Mouse (Mus musculus): ENCODE measurements around the gene Ddx60.
"Not testable (repeated sequence)": the region's sequence is repeated elsewhere in the genome, so short reads cannot be mapped to it uniquely, and the experiment has no call there.

Ddx60 gene

DNA sequence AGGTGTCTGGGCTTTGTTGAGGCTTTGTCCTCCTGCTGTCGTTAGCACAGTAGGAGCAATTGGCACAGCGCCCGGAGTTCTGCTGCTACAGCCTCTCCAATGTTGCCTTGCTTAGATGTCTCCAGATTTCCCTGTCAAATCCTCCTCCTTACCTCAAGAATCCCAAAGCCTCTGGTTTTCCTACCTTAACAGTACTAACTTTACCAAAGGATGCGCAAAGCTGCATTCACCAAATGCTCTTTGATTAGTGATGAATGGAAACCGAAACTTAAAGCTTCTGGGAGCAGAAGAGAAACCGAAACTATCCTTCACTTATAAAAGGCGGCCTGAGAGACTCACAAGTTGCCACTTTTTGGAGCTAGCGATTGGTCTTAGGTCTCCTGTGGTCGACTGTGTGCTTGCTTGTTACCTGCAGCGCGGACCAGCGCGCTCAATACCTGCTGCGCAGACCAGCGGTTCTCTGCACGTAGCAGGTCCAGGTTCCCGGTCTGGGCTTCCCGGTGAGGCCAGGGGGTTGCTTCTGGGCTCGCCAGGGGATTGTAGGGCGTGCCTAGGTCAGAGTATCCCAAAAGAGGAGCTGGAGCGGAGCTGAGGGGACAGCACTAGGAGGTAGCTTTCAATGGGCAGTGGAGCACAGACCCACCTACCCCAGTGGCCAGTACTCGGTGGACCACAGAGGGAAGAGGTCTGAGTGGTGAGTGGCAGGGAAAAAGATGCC, at the start of gene Ddx60:
Ddx60 (plus strand) TSS at position 311 of the 718 bp plus-strand sequence.
- DNase-seq (ENCODE audit: low spot score in 2 of 2), result peak; percentile 71 to 78

DNA sequence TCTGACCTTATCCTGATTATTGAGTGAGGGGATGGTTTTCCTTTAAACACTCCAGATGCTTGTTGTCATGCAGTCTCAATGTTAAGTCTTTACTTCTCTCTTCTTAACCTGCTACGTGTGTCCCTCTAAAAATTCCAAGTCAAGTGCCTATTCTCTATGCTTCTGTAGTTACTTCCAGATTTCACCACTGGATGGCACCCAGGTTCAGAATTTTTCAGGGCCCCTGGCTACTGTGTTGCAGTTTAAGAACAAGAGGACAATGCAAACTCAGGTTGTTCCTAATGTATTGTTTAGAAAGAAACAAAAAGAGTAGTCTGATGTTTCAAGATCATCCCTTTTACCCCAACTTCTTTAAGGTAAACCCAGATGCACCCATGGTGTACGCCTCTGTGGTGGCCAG, 33.8 kb upstream of the Ddx60 start:
- peak; percentile 47 to 76 for DNase-seq (ENCODE audit: low spot score in 2 of 2)

DNA sequence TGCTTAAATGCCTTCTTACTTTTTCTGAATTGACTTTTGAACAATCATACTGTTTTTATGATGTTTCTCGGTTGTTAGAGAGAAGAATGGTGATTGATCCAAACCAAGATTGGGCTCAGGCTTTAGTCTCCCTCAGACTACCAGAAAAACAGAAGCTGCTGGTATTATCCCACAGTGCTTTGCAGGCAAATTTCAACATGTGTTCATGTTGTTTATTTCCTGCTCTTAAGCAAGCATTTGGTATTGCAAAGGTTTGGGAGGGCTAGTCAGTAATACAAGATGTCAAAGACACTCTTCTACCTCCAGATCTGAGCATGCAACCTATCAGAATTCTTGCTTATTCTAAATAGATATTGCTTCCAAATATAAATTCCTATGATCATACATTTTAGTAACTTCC, 31.1 kb upstream of the Ddx60 start:
- DNase-seq (ENCODE audit: low spot score in 2 of 2), result no peak

DNA sequence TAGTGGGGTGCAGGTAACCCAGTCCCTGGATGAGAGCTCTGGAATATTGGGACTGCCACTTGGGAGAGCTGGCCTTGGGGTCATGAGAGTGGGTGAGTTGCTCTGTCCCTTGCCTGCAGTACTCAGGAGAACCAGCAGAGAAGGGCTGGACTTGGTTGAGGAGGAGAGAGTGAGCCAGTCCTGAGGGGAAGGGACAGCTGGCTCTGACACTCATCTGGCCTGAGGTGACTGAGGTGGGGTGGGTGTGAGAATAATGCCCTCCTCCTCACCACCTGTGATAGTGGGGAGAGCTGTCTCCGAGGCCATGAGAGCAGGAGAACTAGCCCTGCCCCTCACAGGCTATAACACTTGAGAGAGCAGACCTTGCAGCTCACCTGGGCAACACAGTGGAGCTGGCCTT, 30.5 kb upstream of the Ddx60 start:
- no peak for DNase-seq (ENCODE audit: low spot score in 2 of 2)

DNA sequence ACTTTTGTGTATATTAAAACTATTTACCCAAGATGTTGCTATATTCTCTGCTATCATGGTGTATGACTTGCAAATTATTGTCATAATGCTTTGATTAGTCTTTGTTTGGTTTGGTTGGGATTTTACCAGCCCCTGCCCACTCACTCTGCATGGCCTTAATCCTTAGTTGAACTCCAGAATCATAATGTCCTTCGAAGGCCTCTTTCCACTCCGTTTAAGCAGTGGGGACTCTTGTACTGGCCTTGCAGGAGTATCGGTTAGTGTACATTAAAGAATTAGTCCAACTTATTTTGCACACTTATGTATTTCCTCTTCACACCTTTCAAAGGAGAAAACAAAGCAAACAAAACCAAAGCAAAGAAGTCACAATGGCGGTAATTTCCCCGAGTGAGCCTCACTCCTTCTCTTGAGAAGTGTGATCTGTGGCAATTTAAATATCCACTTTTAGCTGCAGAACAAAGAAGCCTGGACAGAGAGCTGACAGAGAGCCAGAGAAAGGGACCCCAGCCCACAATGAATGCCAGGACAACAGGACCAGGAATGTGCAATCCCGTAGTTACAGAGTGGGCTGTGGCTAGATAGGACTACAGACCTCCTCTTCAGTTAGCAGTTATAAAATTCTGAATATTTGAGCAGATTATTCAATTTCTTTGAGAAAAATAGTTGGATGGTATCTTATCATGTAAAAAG, 26.7 kb upstream of the Ddx60 start:
- DNase-seq (ENCODE audit: low spot score in 2 of 2), result no peak

DNA sequence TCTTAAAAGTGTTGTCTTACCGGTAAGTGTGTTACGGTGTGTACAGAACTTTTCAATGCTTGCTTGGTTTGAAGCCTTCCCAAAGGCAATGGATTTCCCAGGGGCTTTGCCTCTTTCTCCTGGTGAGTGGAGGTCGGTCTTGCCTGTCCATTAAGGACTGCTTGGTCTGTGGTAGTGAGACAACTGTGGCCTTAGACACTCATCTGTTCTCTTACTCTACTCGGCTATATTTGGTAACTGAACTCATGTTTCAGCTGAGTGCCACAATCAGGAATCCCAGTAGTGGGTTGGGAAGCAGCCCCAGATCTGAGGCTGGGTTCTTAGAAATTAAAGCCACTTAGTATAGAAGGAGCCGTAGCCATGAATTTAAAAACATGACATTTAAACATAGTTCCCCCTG, 25.4 kb upstream of the Ddx60 start, which contains the start of gene Palld:
Palld (minus strand) TSS at position 170 of the 400 bp plus-strand sequence.
- DNase-seq (ENCODE audit: low spot score in 2 of 2), result no peak

DNA sequence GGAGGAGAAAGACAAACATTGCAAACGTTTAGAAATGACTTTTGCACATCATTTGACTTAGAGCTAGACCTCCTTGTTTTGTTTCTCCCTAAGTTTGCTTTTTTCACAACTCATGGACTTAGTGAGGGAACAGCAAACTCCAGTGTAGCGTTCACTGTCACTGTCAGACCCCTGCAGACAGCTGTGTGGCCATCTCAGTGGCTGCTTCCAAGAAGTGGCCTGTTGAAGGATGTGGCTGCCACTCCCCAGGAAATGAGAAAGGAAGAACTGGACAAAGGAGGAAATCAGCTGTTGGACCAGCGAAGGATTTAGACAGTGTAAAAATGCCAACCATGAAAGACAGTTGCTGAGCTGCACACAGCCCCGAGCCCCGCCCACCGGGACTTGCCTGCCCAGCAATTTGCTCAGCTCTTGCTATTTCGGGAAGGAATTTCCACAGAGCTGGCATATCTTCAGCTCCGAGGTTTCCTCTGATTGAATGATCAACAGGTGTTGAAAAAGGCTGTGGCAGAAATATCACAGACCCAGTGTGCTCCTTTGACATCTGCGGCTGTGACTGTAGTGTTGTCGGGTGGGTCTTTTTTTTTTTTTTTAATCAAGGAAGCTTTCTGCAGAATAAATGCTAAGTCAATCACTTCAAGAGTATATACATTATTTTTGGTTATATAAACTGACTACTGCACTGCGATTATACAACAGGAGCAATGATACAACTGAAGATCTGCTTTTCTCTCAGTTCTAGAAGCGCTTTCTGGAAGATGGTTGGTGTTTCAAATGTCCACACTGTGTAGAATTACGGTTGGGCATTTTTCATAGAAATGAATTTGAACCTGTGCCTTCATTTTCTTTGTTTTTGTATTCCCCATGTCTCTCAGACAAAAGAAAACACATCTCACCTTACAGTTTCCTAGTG, 19.3 kb upstream of the Ddx60 start:
- DNase-seq (ENCODE audit: low spot score in 2 of 2), result peak; percentile 30 to 33

DNA sequence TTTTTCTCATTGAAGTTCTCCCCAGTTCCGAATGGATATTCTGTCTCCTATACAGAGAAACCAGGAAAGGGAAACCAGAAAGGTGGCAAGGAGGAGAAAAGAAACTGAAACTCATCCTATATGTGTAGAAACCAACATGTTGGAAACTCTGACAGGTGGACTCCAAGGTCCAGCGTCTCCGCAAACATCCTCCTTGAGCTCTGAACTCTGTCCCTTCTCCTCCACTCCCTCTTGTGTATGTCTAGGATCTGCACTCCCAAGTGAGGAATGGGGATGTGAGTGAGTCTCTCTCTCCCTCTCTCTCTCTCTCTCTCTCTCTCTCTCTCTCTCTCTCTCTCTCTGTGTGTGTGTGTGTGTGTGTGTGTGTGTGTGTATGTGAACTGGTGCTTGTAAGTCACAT, 18.6 kb upstream of the Ddx60 start:
- no peak for DNase-seq (ENCODE audit: low spot score in 2 of 2)

DNA sequence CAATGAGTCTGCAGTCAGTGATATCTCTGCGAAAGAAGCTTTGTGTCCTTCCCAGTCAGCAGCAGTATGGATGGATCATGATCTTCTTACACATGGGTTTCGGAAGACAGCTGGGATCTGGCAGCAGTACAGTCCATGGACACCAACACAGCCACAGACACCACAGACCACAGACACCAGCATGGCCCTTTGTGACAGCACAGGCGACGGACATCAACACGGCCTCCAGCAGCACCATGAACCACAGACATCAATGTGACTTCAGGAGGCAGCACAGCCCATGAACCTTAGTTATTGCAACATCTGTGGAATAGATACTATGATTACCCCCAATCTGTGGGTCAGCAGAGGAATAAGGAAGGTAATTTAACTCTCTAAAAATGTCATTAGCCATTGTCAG, 15.1 kb upstream of the Ddx60 start:
- no peak for DNase-seq (ENCODE audit: low spot score in 2 of 2)

DNA sequence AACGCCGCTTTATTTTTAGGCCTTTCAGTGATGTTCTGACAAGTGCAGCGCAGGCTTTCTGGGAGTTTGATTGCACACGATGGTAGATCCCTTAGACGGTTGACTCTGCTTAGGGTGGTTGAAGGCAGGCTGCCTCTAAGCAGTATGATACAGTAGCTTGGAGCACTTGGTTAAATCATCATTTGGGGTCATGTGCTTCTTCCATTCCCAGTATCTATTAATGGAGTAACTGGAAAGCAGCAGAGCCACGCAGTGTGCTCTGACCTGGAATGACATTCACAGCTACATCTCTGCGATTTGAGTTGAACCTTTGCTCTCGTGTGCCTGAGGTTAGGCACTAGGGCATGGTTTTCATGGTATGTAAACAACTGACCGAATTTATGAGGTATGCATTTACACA, 13.9 kb upstream of the Ddx60 start:
- no peak for DNase-seq (ENCODE audit: low spot score in 2 of 2)

DNA sequence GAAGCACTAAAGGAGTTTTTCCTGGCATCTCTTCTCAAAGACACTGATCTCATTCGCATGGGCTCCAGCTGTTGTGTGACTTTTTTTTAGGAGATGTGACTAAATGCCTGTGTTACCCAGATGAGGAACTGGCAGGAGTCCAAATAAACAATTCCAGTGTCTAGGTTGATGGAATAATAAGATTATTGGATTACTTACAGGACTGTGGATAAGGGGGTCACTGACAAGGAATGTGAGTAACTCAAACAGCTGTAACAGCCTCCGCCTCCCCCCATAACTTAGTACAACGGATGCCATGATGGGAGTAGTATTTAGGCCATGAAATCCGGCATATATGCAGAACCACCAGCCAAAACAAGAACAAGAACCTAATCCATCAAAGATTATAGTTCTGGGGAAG, 10.6 kb upstream of the Ddx60 start:
- DNase-seq (ENCODE audit: low spot score in 2 of 2), result no peak

DNA sequence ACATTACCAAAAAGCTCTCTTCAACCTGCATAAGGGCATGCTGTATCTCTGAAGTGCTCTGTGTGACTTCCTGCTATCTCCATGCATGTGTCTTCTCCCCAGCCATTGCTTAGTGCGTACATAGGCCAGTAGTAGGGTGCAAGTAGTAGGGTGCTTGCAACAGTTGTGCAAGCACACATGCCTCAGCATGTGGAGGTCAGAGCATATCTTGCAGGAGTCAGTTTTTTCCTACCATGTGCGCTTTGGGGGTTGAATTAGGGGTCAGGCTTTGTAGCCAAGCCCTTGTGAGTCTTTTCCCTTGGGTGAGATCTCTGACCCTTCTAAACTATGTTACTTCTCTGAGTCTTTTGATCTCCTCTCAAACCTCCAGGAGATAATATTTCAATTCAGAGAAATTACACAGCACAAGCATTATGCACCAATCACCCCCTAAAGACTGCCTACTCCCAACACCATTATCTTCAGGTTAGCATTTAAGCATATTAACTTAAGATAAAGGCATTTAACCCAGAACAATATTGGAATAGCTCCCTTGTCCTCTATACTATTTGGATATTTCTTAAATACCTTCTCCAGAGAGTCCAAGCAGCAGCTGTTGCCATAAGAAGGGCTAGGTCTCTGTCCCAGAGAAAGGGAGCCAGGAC, 8.6 kb upstream of the Ddx60 start:
- no peak for DNase-seq (ENCODE audit: low spot score in 2 of 2)

DNA sequence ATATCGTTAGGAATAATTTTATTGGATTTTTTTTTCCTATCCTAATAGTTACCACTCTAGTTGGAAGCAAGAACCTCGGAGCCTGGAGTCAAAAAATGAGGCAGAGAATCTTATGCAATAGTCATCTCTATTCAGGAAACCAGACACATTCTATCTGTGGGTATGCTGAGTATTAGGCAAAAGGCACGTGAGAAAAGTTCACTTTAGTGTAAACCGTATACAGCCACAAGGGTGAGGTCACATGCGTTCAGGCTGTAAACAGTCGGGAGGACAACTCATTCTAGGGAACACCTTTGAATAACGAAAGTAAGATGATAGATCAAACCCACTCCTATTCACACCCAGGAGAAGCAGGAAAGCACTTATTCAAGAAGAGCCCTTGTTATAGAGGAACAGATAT, 7.5 kb upstream of the Ddx60 start:
- no peak for DNase-seq (ENCODE audit: low spot score in 2 of 2)

DNA sequence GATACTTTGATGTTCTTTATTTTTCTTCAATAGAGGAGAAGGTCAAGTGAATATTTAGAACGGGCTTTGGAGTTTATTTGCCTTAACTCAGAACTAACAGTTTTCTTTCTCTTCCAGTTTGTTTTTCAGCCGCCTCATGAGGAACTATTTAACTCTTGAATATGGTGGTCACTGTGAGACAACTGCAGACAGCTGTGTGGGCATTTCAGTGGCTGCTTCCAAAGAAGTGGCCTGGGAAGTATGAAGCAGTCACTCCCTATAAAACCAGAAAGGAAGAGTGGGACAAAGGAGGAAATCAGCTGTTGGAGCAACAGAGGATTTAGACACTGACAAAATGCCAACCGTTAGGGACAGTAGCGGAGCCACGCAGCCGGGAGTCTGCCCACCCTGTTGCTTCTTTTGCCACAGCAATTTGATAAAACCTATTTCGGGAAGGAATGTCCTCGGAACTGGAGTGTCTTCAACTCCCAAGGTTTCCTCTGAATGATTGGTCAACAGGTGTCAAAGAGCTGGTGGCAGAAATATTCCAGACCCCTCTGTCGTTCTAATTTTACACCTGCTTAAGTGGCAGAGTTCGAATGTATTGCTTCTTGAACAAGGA, 6.3 kb upstream of the Ddx60 start:
- no peak for DNase-seq (ENCODE audit: low spot score in 2 of 2)

DNA sequence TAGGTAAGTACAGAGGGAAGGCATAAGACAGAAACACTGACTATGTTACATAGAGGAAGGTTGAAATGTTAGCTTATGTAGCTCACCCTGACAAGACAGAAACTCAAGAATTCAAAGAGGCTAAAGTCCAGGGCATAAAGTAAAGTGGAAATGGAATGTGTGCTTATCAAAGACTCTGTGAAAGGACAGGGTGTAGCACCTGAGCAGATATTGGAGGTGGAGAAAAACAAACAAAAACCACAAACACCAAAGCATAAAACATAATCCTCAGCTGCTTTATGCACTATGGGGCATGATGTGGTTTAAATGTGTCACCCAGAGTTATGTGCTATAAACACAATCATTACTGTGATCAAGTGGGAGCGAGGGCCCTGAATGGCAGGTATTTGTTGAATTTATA, 3.4 kb upstream of the Ddx60 start:
- DNase-seq (ENCODE audit: low spot score in 2 of 2), result no peak

DNA sequence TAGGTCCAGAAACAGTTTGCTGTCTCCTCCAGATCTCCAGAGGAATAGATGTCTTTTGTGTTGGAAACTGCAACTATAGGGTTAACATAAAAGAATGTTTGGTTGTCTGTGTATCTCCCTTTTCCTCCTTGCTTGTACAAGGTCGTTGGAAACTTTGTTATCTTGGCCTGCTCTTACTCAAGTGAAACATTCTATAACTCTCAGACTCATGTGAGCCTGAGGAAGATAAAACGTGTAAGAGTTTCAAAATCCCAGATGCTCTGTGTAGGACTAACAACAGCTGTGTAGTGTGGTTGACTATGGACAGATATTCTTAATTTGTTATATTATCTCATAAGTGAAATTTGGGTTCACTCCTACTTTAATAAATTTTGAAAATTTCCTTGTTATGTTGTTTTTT, 5.4 kb downstream of the Ddx60 start:
- DNase-seq (ENCODE audit: low spot score in 2 of 2), result no peak

DNA sequence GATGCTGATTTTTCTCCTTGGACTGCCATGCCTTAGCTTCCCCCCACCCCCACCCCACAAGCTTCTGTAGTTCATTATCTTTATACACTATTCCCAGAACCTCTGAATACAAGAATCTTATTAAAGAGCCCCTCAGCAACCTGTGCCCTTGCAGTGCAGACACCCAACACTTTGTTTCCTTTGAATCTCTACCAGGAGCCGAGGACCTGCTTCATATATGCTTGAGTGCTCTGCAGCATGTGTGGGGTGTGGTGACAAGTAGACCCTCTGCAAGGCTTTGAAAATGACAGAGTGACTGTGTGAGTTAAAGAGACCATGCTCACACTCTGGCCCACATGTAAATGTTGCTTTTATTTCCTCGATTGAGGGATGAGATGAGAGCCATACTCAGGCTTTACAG, 9.7 kb downstream of the Ddx60 start:
- DNase-seq (ENCODE audit: low spot score in 2 of 2), result no peak

DNA sequence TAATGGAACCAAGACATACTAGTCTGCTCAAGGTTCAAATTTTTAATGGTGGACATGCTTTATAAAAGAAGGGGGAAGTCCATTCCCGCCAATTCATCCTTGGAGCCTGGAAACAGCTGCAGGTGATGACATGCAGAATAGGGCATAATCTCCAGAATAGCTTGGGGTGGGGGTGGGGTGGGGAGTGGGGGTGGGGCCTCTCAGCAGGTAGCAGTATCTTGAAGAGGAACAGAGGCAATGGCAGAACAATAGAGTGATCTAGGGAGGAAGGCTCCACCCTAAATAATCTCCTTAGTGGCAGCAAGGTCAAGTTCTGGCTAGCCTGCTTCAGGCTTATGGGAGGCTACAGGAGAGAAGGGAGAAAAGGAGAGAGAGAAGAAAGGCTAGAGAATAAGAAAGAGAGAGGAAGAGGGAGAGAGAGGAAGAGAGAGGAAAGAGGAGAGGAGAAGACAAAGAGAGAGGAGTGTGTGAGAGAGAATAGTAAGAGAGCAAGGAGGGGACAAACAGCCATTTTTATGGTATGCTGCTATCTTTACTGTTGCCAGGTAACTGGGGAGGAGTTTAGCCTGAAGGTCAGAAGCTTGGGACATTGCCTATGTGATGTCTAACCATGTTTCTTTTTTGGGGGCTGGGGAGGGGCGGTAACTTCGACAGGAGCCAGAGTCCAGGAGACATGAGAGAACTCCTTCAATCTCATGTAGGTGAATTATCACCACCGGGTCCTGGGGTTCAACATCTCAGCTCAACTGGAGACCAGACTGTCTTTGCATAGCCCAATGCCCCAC, 36.9 kb downstream of the Ddx60 start:
- not testable (repeated sequence) for DNase-seq (ENCODE audit: low spot score in 2 of 2)

DNA sequence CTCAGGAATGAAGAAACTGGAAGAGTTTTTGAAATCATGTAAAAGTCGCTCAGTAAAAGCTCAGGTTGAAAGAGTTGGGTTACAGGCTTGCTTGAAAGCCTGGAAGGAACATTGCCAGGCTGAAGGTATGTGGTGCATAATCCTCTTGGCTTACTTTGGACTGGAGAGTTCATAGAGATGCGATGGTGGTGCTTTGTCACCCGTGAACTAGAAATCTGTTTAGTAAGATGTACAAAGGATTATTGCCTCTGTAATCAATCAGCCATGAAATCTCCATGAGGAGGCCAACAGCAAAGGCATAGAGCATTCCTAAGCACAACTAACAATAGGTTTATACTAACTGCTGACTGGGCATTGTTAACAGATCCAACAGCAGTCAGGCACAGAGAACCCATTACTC, 41.7 kb downstream of the Ddx60 start:
- DNase-seq (ENCODE audit: low spot score in 2 of 2), result no peak

DNA sequence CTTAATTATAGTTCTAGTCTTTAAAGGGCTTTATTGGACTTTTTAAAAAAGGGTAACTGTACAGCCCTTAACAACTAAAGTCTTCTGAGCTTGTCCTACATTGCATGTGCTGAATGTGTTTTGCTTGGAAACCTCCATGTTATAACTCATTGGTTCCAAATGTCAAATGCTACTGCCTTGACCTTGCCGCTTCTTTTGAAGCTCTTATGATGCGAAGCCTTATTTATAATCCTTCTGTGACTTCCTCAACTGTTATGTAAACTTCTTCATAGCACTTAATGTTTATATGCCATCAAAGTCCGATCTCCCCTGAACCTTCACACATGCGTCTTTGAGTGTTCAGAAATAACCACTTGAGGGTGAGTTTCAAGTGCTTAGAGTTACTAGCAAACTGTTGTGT, 57.1 kb downstream of the Ddx60 start:
- DNase-seq (ENCODE audit: low spot score in 2 of 2), result no peak
